Mouse (Mus musculus): ENCODE data around the gene Psd4. TPM values are rescaled to one million over a fixed set of nuclear protein-coding genes. Genes with fewer than 3 reads are reported as not detected.

Gene Psd4
- total RNA-seq, 2 experiments from 2014 or later = 1.7 to 2.4 TPM

- DNase-seq (ENCODE audit: low spot score in 2 of 2) = no peak
These were observed 62.4 kb downstream of the Psd4 start for GRCm38 (mm10) chr2:24429806-24430205.

GRCm38 (mm10) chr2:24434670-24435069 lies 67.3 kb downstream of the Psd4 start:
- no peak for DNase-seq (ENCODE audit: low spot score in 2 of 2)

- no peak for DNase-seq (ENCODE audit: low spot score in 2 of 2)
These were observed 68.3 kb downstream of the Psd4 start for GRCm38 (mm10) chr2:24435699-24436098.

- DNase-seq (ENCODE audit: low spot score in 2 of 2) = no peak
These were observed 72.7 kb downstream of the Psd4 start for GRCm38 (mm10) chr2:24440056-24440455.

GRCm38 (mm10) chr2:24441899-24442298 lies 74.5 kb downstream of the Psd4 start:
- DNase-seq (ENCODE audit: low spot score in 2 of 2) = no peak

GRCm38 (mm10) chr2:24442303-24442925 lies 75.0 kb downstream of the Psd4 start:
- DNase-seq (ENCODE audit: low spot score in 2 of 2) = no peak

GRCm38 (mm10) chr2:24443256-24443790 lies 75.9 kb downstream of the Psd4 start:
- DNase-seq (ENCODE audit: low spot score in 2 of 2) = no peak

GRCm38 (mm10) chr2:24449111-24449510 lies 81.7 kb downstream of the Psd4 start:
- DNase-seq (ENCODE audit: low spot score in 2 of 2) = no peak

GRCm38 (mm10) chr2:24453206-24453605 lies 85.8 kb downstream of the Psd4 start:
- peak in 1 of 2 experiments; percentile 44 for DNase-seq (ENCODE audit: low spot score in 2 of 2)

- DNase-seq (ENCODE audit: low spot score in 2 of 2) = no peak
These were observed 87.1 kb downstream of the Psd4 start for GRCm38 (mm10) chr2:24454429-24455011.

- no peak for DNase-seq (ENCODE audit: low spot score in 2 of 2)
These were observed 87.9 kb downstream of the Psd4 start for GRCm38 (mm10) chr2:24455057-24455855.

- DNase-seq (ENCODE audit: low spot score in 2 of 2) = no peak
These were observed 89.5 kb downstream of the Psd4 start for GRCm38 (mm10) chr2:24456841-24457240.

- no peak for DNase-seq (ENCODE audit: low spot score in 2 of 2)
These were observed 92.9 kb downstream of the Psd4 start for GRCm38 (mm10) chr2:24460112-24460807.

- DNase-seq (ENCODE audit: low spot score in 2 of 2) = no peak
These were observed 93.4 kb downstream of the Psd4 start for GRCm38 (mm10) chr2:24460808-24461127.

Other genes starting within 250 kb of the Psd4 start
- gene Il1f8, start 214.4 kb upstream of the Psd4 start, total RNA-seq (2021) = not detected
- gene Il1f9, start 181.1 kb upstream of the Psd4 start, total RNA-seq (2021) = not detected
- not detected for gene Il1f6, start 152.2 kb upstream of the Psd4 start, total RNA-seq (2021)
- not detected for gene Il1f5, start 90.6 kb upstream of the Psd4 start, total RNA-seq (2021)
- gene Il1f10, start 76.4 kb upstream of the Psd4 start, total RNA-seq (2021) = not detected
- under 1 TPM; 0.27 to 0.65 TPM for gene Il1rn, start 30.7 kb upstream of the Psd4 start, total RNA-seq (2021)
- gene Pax8, start 108.0 kb downstream of the Psd4 start, total RNA-seq (2021) = not detected